Mouse (Mus musculus): ENCODE data around the gene C2cd3.

- TF ChIP-seq CTCF (conservative IDR thresholded peaks at IDR 0.05; ENCODE audit: low read length) (no peak), POU5F1 (IDR thresholded peaks at IDR 0.05; ENCODE audit: borderline replicate concordance, low read length) (no peak), NANOG (IDR thresholded peaks at IDR 0.05; ENCODE audit: borderline replicate concordance, low read length) (no peak)
These were observed 125.9 kb downstream of the C2cd3 start for GRCm38 (mm10) chr7:100497982-100498381.
